Mouse (Mus musculus): ENCODE data around the gene Asb18. TPM values are rescaled to one million over a fixed set of nuclear protein-coding genes. Genes with fewer than 3 reads are reported as not detected.

Gene Asb18
- polyA plus RNA-seq, 1 experiment, result not detected

DNA sequence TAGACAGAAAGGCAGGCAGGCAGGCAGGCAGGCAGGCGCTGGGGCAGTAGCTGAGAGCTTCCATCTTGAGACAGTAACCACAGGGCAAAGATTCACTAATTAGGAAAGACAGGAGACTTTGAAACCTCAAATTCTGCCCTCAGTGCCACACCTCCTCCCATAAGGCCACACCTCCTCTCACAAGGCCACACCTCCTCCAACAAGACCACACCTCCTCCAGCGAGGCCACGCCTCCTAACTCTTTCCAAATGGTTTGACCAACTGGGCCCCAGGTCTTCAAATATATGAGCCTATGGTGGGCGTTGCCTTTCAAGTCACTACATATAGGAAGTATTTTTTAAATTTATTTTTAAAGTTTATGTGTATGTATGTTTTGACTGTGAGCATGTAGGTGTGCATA lies 113.1 kb downstream of the Asb18 start:
- Histone ChIP-seq H3K4me3 (ENCODE audit: low read depth, low read length) (no peak overlapping the region), H3K9ac (ENCODE audit: low read depth, poor library complexity, severe bottlenecking) (no peak overlapping the region), H3K4me1 (ENCODE audit: control insufficient read depth, insufficient read depth, low read length) (no peaks in the 10 kb centered on the region), H3K36me3 (ENCODE audit: control insufficient read depth, insufficient read depth, low read length, poor library complexity, severe bottlenecking) (no peaks in the 10 kb centered on the region), H3K9me3 (replicated peaks; ENCODE audit: control insufficient read depth, insufficient read depth, low read length, poor library complexity, severe bottlenecking) (no peaks in the 10 kb centered on the region; the same call in 1 of the 2 replicates), H3K27me3 (ENCODE audit: control insufficient read depth, insufficient read depth, low read length, poor library complexity, severe bottlenecking) (no peaks in the 10 kb centered on the region), H3K27ac (ENCODE audit: insufficient read depth, low read length) (no peak overlapping the region)
- TF ChIP-seq EP300 (IDR thresholded peaks at IDR 0.05; ENCODE audit: insufficient read depth, low read depth, low read length) (no peak), POLR2A (IDR thresholded peaks at IDR 0.05; ENCODE audit: insufficient read depth, low read length) (no peak), CTCF (IDR thresholded peaks at IDR 0.05; ENCODE audit: low read depth, low read length) (no peak)

Other genes with a start within 250 kb of the Asb18 start
- 5.7 and 7.1 TPM in 2 replicates for gene Gbx2, start 83.5 kb downstream of the Asb18 start, polyA plus RNA-seq (2011; ENCODE audit: insufficient read depth, insufficient read length, low read depth, missing spikeins)
- gene Iqca, start 138.7 kb upstream of the Asb18 start, polyA plus RNA-seq (2011; ENCODE audit: insufficient read depth, insufficient read length, low read depth, missing spikeins), result not detected in 2 replicates
- 4.8 and 5.2 TPM in 2 replicates for gene Ackr3, start 189.3 kb upstream of the Asb18 start, polyA plus RNA-seq (2011; ENCODE audit: insufficient read depth, insufficient read length, low read depth, missing spikeins)